Mouse (Mus musculus): ENCODE data around the gene Rps6ka5.

DNA sequence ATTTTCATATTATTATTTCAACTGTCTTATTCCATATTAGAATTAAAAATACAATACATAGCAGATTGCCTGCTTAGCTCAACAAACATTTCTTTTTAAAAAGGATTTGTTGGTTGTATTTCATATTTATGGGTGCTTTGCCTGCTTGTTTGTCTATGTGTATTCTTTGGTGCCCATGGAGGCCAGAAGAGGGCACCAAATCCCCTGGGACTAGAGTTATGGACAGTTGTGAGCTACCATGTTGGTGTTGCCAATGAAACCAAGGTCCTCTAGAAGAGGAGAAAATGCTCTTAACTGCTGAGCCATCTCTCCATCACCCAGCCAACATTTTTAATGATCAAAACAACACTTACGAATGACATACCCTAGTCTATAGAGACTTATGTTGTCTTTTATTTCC, 120.0 kb downstream of the Rps6ka5 start:
- peak; percentile 10; the same call in 1 of the 2 replicates for TF ChIP-seq CTCF (IDR thresholded peaks at IDR 0.05; ENCODE audit: extremely low read depth, insufficient read depth, insufficient read length, insufficient replicate concordance)
- no peak for TF ChIP-seq POLR2A (IDR thresholded peaks at IDR 0.05; ENCODE audit: low read depth, low read length)
